Comparison of ENCODE assay signal across 11 mouse cellular contexts in genomic region chr4:65279979-65280677, GRCm38 (mm10).
DNase-seq lines count a peak whose midpoint lies in the region; ATAC-seq and TF ChIP-seq lines count a peak whose summit lies in the region.
"Had no signal": no experiment of that assay in that cellular context is flagged by ENCODE, and none has a peak within 500 bp of the region (broad histone marks: within the 10 kb centered on the region; RNA-seq: fewer than 3 reads in every experiment).

No protein-coding gene starts in this region.

- peak; percentile 62; the same call in 1 of the 2 replicates for ATAC-seq in hindbrain, embryonic 14.5 days (ENCODE audit: low FRiP score)
- ATAC-seq in midbrain, embryonic 14.5 days (ENCODE audit: low FRiP score, low TSS enrichment), result peak; percentile 65; the same call in 1 of the 2 replicates
- ATAC-seq: intestine, embryonic 16.5 days had no signal

- H3K4me1 ChIP-seq in hindbrain, embryonic 14.5 days (replicated peaks; ENCODE audit: control insufficient read depth, insufficient read depth, low read length), result no peaks in the 10 kb centered on the region
- H3K4me1 ChIP-seq in midbrain, embryonic 14.5 days (ENCODE audit: control insufficient read depth, insufficient read depth, low read length), result 0 out of 2 replicates have a peak, but pooled peaks cover 9% of the 10 kb centered on the region
- H3K4me1 ChIP-seq in thymus, adult 2 months (replicated peaks; ENCODE audit: control insufficient read depth, insufficient read depth, low read length), result no peaks in the 10 kb centered on the region

- H3K36me3 ChIP-seq in hindbrain, embryonic 14.5 days (replicated peaks; ENCODE audit: control insufficient read depth, insufficient read depth), result no peaks in the 10 kb centered on the region
- H3K36me3 ChIP-seq in midbrain, embryonic 14.5 days (ENCODE audit: control insufficient read depth, insufficient read depth, low read length), result no peaks in the 10 kb centered on the region
- H3K36me3 ChIP-seq in thymus, adult 2 months (ENCODE audit: control insufficient read depth, insufficient read depth, low read length), result no peaks in the 10 kb centered on the region

- H3K27me3 ChIP-seq in hindbrain, embryonic 14.5 days (ENCODE audit: control insufficient read depth, insufficient read depth, low read length), result no peaks in the 10 kb centered on the region
- no peaks in the 10 kb centered on the region; the same call in 1 of the 2 replicates for H3K27me3 ChIP-seq in midbrain, embryonic 14.5 days (ENCODE audit: control insufficient read depth, insufficient read depth, low read length)
- H3K27me3 ChIP-seq in thymus, adult 2 months (ENCODE audit: control insufficient read depth, insufficient read depth, low read length), result no peaks in the 10 kb centered on the region

- peak; percentile 24 for DNase-seq in R1 (ENCODE audit: low read depth, low spot score)
- DNase-seq in embryo, embryonic 10.5 days (ENCODE audit: low spot score), result peak; percentile 80
- peak; percentile 51 for DNase-seq in hindbrain, embryonic 14.5 days (ENCODE audit: low spot score)
- DNase-seq in midbrain, embryonic 14.5 days, result peak; percentile 66
- DNase-seq in thymus, adult 2 months, result no peak
- no peak for DNase-seq in thymus, postnatal 0 days (ENCODE audit: low spot score)
- no peak for DNase-seq in gastrocnemius, postnatal 4 days (ENCODE audit: low spot score in 2 of 2)
- no peak for DNase-seq in thymus, adult 18-20 months
- DNase-seq: cerebellum, adult 11-12 months had no signal

- no peak overlapping the region for H3K27ac ChIP-seq in hindbrain, embryonic 14.5 days
- H3K27ac ChIP-seq in midbrain, embryonic 14.5 days (replicated peaks; ENCODE audit: low read depth, low read length), result no peak overlapping the region
- H3K27ac ChIP-seq in thymus, adult 2 months (ENCODE audit: control insufficient read depth, insufficient read depth, low read length), result no peak overlapping the region
- H3K27ac ChIP-seq: stomach, postnatal 0 days had no signal

- H3K9ac ChIP-seq in hindbrain, embryonic 14.5 days, result no peak overlapping the region
- H3K9ac ChIP-seq in midbrain, embryonic 14.5 days (replicated peaks; ENCODE audit: low read length), result no peak overlapping the region

- H3K9me3 ChIP-seq in hindbrain, embryonic 14.5 days (ENCODE audit: control insufficient read depth, low read length), result no peaks in the 10 kb centered on the region
- H3K9me3 ChIP-seq in midbrain, embryonic 14.5 days (ENCODE audit: control insufficient read depth, low read length), result no peaks in the 10 kb centered on the region

- TF ChIP-seq POLR2A in thymus, adult 2 months (IDR thresholded peaks at IDR 0.05; ENCODE audit: control insufficient read depth, extremely low read depth, insufficient read depth, low read length, poor library complexity), result no peak

- 2% methylated on average over 7 of the region's 7 CpGs for WGBS in hindbrain, embryonic 14.5 days
- WGBS in midbrain, embryonic 14.5 days, result under 1% methylated on average over 7 of the region's 7 CpGs
- 66% methylated on average over 7 of the region's 7 CpGs for WGBS in thymus, adult 2 months

- no peak overlapping the region for H3K4me3 ChIP-seq in hindbrain, embryonic 14.5 days (replicated peaks; ENCODE audit: low read length)
- no peak overlapping the region for H3K4me3 ChIP-seq in midbrain, embryonic 14.5 days (replicated peaks; ENCODE audit: low read depth, low read length)
- no peak overlapping the region for H3K4me3 ChIP-seq in thymus, adult 2 months (ENCODE audit: control insufficient read depth, insufficient read depth, low read length)

- 0 out of 2 replicates have a peak overlapping the region, but pooled peaks have one; percentile 9 for H3K4me2 ChIP-seq in hindbrain, embryonic 14.5 days (replicated peaks)
- no peak overlapping the region for H3K4me2 ChIP-seq in midbrain, embryonic 14.5 days (ENCODE audit: low read length)

- TF ChIP-seq CTCF in thymus, adult 2 months (IDR thresholded peaks at IDR 0.05; ENCODE audit: borderline replicate concordance, control insufficient read depth, extremely low read depth, insufficient read depth, low read length, poor library complexity), result no peak

Comparison
In these comparisons a context has a peak if more than half of its experiments do, and no peak if none do; other contexts are left out.
1. DNase-seq: peak in R1 (single experiment), embryo, embryonic 10.5 days (single experiment), hindbrain, embryonic 14.5 days (single experiment) and midbrain, embryonic 14.5 days (single experiment); none in thymus, adult 2 months (single experiment), thymus, postnatal 0 days (single experiment), gastrocnemius, postnatal 4 days (0 of 2) and thymus, adult 18-20 months (0 of 2).